Mouse (Mus musculus) gastrocnemius, adult 18-20 months (tissue): ENCODE measurements around the gene Magi3. TPM values are rescaled to one million over a fixed set of nuclear protein-coding genes. Genes with fewer than 3 reads are reported as not detected.
A peak's percentile ranks its signal among the peaks of the same experiment; 100 is the strongest.

ENCODE experiments used
- DNase-seq: peaks from one replicate; pipeline ENCODE4 v3.0.0; 2021; ENCODE audit warnings: low spot score
- total RNA-seq, 2 experiments: library from RNA; stranded (reverse); gene quantifications; 2 replicates each; pipeline ENCODE4 v1.2.3; 2021

The Magi3 gene
- total RNA-seq, 2 experiments from 2014 or later, result 2.0 to 2.4 TPM

DNA sequence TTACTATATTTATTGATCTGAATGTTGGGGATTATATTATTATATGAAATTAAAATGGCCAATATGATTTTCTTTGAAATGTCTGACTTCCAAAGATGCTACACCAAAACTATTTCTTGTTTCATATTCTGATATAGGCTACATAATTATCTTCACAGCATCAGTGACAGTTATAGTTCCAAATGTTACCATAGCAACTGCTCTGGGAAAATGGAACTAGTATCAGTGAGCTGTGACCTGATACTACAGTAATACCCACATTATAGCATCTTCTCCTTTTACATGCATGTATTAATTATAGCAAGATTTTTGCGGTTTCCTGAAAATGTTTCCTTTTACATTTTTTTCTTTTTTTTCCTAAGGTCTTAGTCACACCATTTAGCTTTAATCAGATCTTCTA lies 187.4 kb downstream of the Magi3 start:
- no peak for DNase-seq

GRCm38 (mm10) chr3:104032086-104032485 lies 188.1 kb downstream of the Magi3 start:
- DNase-seq, result no peak

DNA sequence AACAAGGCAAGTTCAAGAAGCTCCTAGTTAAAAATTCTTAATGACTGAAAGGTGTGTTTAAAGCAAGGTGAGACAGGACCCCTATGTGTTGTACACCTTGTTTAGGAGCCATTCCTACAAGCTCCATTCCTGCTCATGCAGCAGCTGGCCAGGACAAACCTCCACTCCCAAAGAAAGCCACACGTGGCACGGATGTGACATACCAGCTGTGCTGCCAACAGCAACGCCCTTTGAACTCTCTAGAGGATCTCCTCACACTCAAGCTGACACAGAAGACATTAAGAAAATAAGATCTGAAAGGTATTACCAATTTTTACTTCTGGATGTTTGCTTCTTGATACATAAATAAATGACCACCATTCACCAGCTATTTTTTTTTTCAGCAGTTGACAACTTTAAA lies 193.2 kb downstream of the Magi3 start:
- DNase-seq, result no peak

GRCm38 (mm10) chr3:104020101-104020500 lies 200.1 kb downstream of the Magi3 start:
- DNase-seq, result no peak

- DNase-seq, result no peak
Measured at GRCm38 (mm10) chr3:104019453-104019852, 200.7 kb downstream of the Magi3 start.

DNA sequence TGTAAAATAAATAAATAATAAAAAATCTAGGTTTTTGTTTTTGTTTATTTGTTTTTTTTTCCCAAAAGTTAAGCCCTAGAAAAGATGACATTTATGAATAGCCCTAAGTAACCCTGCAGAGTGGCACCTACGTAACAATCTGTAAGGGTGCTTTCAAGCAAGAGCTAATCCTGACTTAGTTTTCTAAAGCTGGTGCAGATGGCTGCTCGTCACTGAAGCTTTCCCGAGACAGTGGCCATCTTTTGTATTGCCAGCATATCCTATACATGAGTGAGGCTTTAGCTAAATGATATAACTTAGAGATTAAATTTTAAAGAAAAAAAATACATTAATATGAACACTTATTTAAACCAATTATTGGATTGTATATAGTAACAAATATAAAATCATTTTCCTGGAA lies 202.2 kb downstream of the Magi3 start:
- DNase-seq, result no peak

DNA sequence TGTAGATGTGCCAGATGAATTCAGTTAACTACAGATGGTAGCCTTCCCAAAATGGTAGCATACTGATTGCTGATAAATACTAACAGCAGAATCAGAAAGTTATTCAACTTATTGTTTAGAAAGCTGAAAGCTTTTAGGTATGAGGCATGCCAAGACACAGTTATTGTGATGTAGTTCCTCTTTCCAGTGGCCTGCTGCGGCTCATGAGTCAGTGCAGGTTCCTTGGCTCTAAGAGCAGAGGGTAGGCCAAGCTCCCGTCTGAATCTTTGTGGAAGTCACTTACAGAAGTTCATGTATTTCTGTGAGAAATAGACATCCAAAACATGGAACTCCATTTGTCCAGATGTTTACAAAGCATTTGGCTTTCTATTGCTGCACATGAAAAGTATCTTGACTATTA lies 208.2 kb downstream of the Magi3 start:
- DNase-seq, result no peak

DNA sequence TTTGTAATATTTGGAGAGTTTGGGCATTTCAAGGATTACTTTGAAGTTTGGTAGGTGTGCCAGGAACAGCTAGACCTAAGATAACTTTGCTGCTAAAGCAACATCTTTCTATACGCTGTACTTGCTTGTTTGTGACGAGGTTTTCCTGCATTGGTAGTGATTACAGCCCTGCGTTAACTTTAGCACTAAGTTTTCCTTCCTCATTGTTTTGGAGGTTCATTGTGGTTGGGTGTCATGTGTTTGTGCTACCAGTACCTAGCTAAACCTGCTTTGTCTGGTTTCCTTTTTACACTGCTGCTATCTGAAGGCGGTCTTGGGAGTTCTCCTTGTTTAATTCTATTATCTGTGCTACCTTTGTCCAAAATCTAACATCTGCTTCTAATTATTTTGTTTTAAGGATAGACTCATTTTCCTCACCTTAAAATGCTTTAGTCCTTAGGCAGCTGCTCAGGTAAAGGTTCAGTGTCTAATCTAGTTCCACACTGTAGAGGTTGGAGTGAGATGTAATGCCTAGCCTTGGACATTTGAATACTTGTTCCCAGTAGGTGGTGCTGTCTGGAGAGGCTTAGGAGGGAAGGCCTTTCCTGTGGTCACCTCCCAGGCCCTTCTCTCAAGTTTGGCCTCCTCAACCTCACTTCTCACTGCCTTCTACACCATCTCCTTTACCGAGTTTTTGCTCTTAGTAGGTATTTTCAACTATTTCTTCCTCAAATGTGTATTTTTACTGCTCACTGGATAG lies 210.1 kb downstream of the Magi3 start:
- no peak for DNase-seq

GRCm38 (mm10) chr3:104007479-104007878 lies 212.7 kb downstream of the Magi3 start:
- DNase-seq, result no peak

DNA sequence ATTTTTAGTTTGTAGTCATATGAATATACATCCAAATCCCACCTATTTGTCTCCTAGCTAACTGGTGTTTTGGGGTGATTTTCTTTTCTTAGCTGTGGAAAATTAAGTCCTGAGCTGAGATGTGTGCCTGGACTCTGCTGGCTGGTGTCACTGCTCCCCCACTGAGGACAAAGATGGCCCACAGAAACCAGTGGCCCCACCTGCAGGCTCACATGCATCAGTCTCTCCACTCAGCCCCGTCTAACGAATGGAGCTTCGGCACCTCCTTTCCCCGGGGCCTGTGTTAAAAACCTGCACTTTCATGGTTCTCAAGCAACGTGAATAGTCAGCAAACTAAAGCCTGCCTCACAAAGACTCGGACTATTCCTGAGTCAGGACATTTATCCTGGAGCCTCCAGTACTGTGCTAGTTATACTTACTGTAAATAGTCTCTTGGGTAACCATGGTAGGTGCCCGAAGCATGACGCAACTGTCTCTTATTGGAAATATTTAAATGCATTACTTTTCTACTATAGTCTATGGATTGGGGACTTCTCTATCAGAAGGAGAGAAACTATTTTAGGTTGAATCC lies 213.2 kb downstream of the Magi3 start:
- no peak for DNase-seq

- DNase-seq, result no peak
Measured at GRCm38 (mm10) chr3:103998724-103999123, 221.4 kb downstream of the Magi3 start.

DNA sequence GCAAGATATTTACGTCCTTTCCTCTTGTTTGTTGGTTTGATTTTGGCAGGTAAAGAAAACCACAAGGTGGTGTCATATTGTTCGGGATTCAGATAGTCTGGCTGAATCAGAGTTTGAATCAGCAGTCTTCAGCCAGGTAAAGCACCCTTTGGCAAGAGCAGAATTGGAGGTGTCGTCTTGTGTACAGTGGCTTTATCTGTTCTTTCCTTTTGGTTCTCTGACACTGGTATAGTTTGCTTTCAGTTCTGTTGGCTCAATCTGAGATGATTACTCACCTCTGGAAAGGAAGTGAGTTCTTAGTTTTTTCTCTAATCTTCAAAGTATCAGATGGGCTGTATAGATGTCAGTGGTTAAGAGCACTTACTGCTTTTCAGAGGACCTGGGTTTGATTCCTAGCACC lies 228.9 kb downstream of the Magi3 start:
- no peak for DNase-seq

- no peak for DNase-seq
Measured at GRCm38 (mm10) chr3:103989352-103989751, 230.8 kb downstream of the Magi3 start.

GRCm38 (mm10) chr3:103987831-103988432 lies 232.2 kb downstream of the Magi3 start:
- no peak for DNase-seq

DNA sequence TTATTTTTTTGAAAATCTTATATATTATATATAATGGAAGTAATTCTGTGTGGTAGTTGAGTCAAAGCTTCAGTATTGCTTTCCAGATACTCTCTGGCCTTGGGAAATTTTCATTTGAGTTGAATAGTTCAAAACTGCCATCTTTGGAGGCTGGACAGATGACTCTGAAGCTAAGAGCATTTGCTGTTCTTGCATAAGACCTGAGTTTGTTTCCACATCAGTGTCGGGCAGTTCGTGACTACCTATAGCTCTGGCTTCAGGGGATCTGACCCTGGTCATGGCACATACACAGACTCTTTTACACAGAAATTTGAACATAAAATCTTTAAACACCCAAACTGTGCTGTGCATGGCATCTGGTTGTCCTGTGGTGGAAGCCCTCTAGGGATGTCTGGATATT lies 235.0 kb downstream of the Magi3 start:
- no peak for DNase-seq

GRCm38 (mm10) chr3:103984556-103984955 lies 235.6 kb downstream of the Magi3 start:
- no peak for DNase-seq

GRCm38 (mm10) chr3:103971157-103971556 lies 249.0 kb downstream of the Magi3 start:
- no peak for DNase-seq

- DNase-seq, result no peak
Measured at GRCm38 (mm10) chr3:103968701-103969100, 251.5 kb downstream of the Magi3 start.

- DNase-seq, result peak; percentile 70
Measured at GRCm38 (mm10) chr3:103967861-103968691, 252.1 kb downstream of the Magi3 start, which contains the start of gene Phtf1. TSS of gene Phtf1 (plus strand) at chr3:103968110.

- DNase-seq, result no peak
Measured at GRCm38 (mm10) chr3:103967231-103967630, 252.9 kb downstream of the Magi3 start.
